Mouse (Mus musculus) embryo, embryonic 11 days (tissue): ENCODE results near the gene Syne2.
A peak's percentile ranks its signal among the peaks of the same experiment; 100 is the strongest.

Experiments
- DNase-seq: peaks from one replicate; pipeline ENCODE4 v3.0.0-alpha.2; 2015

Syne2 gene

DNA sequence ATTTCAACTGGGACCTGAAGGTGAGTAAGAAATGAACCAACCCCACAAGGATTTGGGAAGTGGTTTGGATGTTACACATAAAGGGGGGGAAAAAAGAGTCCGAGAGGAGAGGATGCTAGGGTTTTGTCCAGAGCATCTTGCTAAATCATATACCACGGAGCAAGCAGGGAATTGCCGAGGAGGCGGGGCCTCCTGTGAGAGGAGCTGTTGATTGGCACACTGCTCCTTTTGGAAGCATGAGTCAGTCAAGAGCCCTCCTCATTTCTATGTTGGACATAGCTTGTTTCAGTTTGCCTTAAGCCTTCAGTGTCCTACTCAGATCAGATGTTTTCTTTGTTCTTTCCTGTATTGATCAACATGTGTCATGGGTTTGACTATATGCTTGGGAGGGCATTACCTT, 245.1 kb downstream of the Syne2 start:
- no peak for DNase-seq

DNA sequence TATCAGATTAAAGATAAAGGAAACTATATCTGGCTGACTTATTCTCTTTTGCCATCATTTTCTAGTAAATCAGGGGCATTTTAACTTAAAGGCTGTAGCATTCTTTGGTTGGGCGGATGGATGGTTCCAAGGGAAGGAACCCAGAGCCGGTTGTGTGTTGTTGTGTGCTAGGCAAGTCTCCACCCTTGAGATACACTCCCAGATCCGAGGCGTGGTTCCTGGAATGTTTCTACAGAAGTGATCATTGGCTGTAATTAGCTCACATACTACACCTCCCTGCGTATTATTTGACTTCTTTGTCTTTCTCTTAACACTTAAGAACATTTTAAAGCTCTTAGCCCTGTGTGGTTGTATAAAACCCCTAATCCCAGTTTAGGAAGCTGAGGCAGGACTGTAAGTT, 252.5 kb downstream of the Syne2 start:
- no peak for DNase-seq

DNA sequence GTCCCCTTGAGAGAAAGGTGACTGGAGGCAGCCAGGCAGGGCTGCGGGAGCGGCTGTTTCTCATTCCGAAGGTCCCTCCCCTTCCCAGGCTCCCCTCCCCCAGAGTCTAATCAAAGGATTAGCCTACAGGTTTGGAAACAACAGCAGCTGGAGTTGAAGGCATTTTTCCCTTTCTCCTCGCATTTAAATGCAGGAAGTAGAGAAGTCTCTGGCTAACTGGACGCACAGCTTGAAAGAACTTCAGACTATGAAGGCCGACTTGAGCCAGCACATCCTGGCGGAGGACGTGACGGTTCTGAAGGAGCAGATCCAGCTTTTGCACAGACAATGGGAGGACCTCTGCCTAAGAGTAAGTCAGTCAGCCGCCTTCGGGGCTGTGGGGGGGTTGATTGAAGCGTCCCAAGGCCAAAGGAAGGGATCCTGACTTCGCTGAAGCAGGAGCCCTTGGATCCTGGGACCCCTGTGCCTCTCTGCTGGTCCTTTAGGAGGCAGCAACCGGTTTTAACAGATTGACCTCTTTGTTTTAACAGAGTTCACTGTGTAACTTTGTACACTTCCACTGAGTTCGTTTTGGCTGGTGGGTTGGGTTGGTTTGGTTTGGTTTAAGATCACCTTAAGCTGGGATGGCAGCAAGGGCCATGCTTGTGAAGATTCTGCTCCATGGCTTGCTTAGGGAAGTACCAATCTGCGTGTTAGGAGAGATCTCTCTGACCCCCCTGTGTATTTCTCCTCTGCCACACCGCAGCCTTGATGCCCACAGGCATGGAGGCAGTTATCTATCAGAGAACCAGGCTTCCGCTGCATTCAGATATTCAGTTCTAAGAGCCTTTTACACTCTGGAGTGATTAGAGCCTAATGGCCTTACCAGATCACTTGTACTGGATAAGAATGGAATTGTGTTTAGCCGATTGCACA, 254.3 kb downstream of the Syne2 start:
- peak; percentile 86 for DNase-seq

GRCm38 (mm10) chr12:76073066-76073826, 255.3 kb downstream of the Syne2 start:
- peak; percentile 83 for DNase-seq

DNA sequence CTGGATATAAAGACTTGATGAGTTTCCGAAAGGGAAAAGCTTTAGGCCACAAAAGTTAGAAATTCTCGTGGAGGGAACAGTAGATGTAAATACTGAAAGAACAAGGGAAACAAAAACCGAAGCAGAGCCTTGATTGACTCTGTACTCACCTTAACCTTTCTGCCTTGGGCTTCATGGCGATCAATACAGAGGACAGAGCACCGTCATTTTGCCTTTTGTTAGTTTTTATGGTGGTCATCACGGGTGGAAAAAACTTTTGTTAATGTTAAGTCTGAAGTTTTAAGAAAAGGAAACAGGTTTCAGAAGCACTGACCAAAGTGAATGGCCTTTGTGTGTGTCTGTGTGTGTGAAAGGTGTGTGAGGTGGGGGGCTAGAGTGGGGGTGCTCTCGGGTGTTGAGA, 256.0 kb downstream of the Syne2 start:
- DNase-seq = no peak

GRCm38 (mm10) chr12:76080876-76081556, 263.1 kb downstream of the Syne2 start:
- DNase-seq = peak; percentile 17

- peak; percentile 74 for DNase-seq
Measured at GRCm38 (mm10) chr12:76081557-76082211, 263.8 kb downstream of the Syne2 start.

DNA sequence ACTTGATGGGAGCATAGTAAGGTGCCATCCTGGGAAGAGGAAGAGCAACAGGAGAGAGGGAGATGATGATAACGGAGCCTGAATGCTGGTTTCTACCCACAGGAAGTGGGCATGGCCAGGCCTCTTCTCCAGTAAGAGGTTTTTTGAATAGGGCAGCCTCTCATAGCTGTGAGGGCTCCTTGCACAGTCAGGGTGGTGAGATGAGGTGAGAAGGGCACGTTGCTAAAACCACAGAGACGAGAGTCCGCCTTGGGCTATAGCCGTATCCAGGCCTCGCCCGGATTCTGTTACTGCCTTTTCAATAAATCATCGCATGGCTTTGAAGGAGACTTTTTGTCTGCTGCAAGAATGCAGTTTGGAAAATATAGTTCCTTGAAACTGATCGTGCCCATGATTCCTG, 267.1 kb downstream of the Syne2 start:
- no peak for DNase-seq

DNA sequence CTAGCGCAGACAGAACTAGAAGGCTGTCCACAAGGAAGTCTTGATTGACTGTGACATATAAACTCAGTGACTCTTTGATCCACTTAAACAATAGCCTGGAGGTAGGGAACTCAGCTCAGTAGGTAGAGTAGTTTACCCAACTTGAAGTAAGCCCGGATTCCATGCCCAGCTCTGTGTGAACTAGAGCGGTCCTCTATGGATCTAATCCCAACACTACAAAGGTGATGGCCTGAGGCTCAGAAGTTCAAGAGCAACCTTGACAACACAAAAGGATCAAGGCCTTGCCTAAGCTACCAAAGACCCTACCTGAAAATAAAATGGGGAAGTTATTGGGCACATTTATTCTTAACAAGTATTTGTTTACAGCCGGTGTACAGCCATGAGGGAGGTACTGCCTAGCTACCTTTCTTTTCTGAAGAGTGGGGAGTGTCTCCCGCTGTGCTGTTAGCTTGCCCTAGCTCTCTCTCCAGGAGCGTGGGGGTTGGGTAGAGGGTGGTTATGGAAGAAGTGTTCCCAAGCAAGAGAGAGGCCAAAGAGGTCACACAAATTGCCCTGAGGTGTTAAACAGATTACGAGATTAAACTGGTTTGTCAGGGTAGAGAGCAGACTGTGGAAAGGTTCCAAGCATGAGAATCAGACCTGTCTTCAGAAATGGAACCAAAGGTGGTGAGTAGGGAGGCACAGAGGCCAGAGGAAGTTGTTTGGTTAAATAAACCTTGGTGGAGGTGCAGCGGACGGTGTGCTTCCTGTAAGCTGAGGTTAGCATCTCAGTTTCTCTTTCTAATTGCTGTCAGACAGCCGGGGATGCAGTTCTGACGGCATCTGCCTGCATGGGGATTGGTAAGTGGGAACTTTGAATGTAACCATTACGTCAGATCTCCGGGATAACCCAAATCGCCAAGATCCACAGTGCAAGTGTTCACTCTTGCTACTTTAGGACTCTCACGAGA, 268.3 kb downstream of the Syne2 start:
- no peak for DNase-seq

GRCm38 (mm10) chr12:76087025-76087424, 269.1 kb downstream of the Syne2 start:
- DNase-seq = no peak

DNA sequence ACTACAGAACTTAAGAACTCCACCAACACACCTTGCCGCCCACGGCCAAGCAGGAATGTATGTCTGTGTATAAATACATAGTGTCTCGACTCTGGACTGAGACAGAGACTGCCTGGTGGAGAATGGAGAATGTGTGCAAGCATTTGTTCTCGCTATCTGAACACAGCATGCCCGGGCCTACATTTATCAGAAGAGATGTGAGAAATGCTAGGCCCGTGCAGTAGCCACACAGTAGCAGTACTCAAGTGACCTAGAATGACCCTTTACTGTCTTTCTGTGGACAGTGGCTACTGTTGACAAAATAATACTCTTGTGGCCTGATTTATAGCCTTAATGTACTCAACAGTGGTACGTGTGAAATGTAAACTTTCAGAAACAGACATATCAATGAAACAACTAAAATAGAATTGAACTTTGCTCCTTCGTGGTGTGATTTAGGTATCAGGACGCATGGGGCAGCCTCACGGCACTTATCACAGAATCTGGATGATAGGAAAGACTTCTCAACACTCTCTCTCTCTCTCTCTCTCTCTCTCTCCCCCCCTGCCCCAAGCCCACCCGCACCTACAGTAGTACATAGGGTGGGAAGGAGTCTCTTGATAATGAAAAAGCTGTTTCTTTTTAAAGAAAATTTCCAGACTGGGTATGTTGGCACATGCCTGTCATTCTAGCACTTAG, 275.0 kb downstream of the Syne2 start:
- DNase-seq = no peak

GRCm38 (mm10) chr12:76093613-76094588, 276.0 kb downstream of the Syne2 start:
- no peak for DNase-seq

DNA sequence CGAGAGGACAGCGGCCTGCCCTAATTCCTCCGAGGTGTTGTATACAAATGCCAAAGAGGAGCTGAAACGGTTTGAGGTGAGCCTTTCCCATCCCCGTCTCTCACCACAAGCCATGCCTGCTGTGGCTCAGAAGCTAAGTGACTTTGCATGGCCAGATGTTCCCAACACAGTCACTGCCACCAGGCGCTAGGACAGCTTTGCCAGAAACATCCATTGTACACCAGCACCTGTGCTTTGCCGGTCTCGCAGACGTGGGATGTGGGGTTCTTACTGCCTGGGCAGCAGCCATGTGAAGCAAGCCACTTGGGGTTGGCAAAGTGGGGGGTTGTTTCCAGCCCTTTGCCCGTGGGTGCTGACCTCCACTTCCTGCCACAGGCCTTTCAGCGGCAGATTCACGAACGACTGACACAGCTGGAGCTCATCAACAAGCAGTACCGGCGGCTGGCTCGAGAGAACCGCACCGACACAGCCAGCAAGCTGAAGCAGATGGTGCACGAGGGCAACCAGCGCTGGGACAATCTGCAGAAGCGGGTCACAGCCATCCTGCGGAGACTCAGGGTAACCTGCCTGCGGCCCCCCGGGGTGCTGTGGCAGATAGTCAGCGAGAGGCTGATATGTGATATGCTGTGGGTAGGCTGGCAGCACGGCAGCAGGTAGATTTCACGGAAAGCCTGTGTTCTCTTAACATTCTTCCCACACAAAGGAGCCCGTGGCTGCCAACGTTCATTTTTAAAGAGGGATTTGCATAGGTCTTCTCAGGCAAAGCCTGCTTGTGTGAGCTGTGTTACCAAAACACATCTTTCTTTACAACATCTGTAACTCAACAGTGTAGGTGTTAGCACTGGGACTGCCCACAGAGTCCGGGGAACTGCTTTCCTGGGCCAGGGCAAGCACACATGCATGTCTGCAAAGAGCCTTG, 277.4 kb downstream of the Syne2 start:
- peak; percentile 47 for DNase-seq

DNA sequence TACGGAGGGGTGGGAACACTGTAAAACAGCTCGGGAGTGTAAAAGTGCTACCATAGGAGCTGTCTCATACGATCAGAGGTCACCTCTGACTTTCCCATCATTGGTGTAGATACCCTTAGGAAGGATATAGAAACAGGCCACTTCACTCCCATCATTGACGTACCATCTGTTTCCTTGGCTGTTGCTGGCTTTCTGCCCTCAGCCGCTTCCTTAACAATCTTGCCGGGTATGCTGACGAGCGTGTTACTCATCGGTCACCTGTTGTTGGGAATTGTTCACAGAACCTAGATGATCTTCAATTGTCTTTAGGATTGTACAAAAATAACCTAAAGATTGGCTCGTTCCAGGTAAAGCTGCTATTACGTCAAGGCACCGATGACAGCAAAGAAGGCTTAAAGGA, 284.7 kb downstream of the Syne2 start:
- DNase-seq = no peak

GRCm38 (mm10) chr12:76104596-76105351, 286.8 kb downstream of the Syne2 start:
- no peak for DNase-seq

DNA sequence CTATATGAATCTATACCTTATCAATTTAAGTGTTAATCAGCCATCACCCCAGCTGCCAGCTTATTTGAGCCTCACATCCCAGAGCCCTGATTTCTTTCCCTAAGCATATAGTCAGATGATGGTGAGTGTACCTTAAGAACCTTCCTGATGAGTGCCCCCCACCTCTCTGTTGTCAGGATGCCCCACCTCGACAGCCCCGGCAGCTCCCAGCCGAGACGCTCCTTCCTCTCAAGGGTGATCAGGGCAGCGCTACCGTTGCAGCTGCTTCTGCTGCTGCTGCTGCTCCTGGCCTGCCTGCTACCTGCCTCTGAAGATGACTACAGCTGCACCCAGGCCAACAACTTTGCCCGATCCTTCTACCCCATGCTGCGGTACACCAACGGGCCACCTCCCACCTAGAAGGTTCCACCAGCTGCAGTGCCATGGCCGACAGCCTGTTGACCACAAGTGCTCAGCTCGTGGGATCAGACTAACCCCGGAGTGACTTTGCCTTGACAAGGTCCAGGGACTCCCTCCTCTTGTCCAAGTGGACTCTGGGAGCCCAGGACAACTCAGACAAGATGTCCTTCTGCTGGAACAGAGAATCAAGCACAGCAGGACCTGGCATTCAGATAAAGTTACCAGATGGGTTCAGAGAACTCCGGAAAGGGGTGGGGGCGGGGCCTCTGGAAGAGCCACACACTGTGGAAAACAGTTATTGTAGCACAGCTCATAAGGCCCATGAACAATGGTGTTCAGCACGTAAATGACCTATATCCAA, 291.9 kb downstream of the Syne2 start:
- no peak for DNase-seq

DNA sequence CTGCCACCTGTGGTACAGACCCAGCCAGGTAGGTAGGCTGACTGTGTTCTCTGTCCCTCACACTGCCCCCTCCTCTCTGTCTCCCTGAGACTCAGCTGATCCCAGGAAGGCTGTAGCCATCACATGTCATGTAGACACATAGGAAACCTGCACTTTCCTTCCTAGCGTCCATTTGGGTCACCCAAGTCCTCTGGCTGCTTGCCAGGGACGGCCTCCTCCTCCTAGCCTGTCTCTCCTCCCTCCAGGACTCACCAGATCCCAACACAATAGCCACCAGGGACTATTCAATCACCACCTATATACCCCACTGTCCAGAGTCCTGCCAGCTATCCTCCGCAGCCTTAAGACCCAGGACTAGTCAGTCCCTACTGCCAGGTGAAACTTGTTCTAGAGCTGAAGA, 293.1 kb downstream of the Syne2 start:
- DNase-seq = no peak
